Mouse (Mus musculus): ENCODE results near the gene Ms4a5. TPM values are rescaled to one million over a fixed set of nuclear protein-coding genes. Genes with fewer than 3 reads are reported as not detected.
"Not testable (repeated sequence)": the region's sequence is repeated elsewhere in the genome, so short reads cannot be mapped to it uniquely, and the experiment has no call there.

The Ms4a5 gene
- total RNA-seq (2022), result not detected

- no peak for DNase-seq
Observed at GRCm38 (mm10) chr19:11283773-11284172, at the start of gene Ms4a5. Ms4a5 (minus strand) TSS chr19:11283873.

- no peak for DNase-seq
Observed at GRCm38 (mm10) chr19:11321123-11321522, 37.5 kb upstream of the Ms4a5 start.

DNA sequence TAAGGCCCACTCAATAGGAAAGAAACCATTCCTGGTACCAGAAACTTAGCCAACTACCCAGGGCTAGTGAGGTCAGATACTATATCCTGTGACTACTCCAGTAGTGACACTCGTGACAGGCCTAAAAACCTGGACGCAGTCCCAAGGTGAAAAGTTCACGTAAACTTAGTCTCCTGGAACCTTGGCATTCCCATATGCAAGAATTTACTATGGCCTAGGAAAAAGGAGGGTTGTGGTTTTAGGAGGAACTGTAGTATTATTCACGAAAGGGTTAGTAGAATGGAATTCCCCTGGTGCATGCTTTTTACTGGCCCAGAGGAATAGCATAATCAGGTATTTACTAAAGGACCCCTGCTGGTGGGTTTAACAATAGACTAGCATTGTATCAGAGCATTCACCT is 33.1 kb upstream of the Ms4a5 start:
- no peak for DNase-seq

GRCm38 (mm10) chr19:11314354-11314753 is 30.7 kb upstream of the Ms4a5 start, which contains the start of gene Ms4a14:
Ms4a14 (minus strand) TSS chr19:11314454.
- DNase-seq, result no peak

- no peak for DNase-seq
Observed at GRCm38 (mm10) chr19:11308888-11309287, 25.2 kb upstream of the Ms4a5 start.

GRCm38 (mm10) chr19:11299529-11299928 is 15.9 kb upstream of the Ms4a5 start:
- DNase-seq, result not testable (repeated sequence)

GRCm38 (mm10) chr19:11298939-11299338 is 15.3 kb upstream of the Ms4a5 start:
- no peak for DNase-seq

DNA sequence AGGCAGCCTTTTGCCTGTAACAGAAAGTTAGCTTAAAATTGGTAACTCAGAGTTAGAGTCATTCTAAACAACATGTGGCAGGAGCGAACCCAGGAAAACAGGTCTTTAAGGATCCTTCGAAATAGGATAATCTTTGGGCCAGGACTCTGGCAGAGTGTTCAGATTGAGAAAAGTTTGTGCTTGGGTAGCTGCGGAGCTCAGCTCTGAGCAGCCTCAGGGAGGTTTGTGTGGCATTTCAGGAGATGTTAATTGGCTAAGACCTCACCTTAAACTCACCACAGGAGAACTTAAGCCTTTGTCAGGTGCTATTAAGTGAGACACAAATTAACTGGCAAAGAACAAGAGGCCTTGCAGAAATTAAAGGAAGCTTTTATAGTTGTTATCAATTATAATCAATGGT is 9.9 kb upstream of the Ms4a5 start:
- not testable (repeated sequence) for DNase-seq

DNA sequence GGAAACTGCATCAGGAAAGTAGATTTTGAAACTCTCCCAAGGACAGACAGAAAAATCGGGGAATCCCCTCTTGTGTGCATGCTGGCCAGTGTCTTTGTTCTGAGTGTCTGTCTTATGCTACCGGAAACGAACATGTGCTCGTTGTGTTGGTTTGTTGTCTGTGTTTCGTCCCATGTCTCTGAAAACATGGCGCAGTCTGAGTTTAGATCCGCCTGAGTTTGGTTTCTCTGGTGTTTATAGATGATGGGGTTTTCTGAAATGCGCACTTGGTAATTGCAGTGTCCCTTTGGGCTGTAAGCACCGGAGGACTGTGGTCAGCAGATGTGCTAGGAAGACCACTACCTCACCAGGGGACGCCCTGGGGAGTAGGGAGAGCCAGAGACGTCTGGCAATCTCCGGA is 9.3 kb upstream of the Ms4a5 start:
- DNase-seq, result no peak

DNA sequence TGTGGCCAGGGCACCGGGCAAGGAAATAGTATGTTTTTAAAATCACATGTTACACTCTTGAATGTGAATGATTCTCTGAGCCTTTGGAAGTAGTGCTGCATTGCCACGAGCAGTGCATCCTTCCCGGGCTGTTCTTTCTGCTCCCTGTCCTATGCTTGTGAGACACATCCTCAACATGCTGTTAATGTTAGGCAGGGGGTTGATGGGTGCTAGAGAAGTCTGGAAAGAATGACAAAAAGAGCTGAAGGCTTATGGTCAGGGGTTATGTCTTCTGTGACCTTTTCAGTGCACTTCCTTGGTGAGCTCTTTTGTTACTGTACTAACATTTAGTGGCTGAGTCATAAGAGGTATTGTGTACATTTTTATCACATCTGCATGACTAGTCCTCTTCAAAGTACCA is 3.5 kb downstream of the Ms4a5 start:
- DNase-seq, result no peak

DNA sequence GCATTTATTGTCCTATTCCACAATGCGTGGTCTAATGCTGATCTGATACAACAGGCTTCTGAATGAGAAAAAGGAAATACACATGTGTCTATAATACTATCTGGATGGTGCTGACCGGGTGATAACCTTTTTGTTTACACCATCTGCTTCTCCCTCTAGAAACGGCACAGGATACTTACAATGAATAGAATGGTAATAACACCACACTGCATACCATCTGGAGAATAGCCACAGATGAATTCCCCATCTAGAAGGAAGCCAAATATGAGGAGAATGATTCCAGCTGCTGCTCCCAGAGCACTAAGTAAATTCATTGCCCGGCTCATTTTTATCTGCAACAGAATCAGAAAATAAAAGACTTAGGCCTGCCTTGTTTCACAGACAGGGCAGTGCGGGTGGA is 7.2 kb downstream of the Ms4a5 start:
- no peak for DNase-seq

DNA sequence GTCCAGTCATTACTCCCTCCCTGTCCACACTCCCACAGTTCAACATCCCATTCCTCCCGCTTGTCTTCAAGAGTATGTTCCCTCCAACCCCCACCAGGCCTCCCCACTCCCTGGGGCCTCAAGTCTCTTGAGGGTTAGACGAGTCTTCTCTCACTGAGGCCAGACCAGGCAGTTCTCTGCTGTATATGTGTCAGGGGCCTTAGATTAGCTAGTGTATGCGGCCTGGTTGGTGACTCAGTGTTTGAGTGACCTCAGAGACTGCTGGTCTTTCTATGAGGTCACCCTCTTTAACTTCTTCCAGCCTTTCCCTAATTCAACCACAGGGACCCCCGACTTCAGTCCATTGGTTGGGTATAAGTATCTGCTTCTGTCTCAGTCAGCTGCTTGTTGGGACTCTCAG is 16.7 kb downstream of the Ms4a5 start:
- no peak for DNase-seq

- DNase-seq, result no peak
Observed at GRCm38 (mm10) chr19:11266052-11266845, 17.4 kb downstream of the Ms4a5 start, which contains the start of gene Ms4a1. Ms4a1 (minus strand) TSS chr19:11266241.

DNA sequence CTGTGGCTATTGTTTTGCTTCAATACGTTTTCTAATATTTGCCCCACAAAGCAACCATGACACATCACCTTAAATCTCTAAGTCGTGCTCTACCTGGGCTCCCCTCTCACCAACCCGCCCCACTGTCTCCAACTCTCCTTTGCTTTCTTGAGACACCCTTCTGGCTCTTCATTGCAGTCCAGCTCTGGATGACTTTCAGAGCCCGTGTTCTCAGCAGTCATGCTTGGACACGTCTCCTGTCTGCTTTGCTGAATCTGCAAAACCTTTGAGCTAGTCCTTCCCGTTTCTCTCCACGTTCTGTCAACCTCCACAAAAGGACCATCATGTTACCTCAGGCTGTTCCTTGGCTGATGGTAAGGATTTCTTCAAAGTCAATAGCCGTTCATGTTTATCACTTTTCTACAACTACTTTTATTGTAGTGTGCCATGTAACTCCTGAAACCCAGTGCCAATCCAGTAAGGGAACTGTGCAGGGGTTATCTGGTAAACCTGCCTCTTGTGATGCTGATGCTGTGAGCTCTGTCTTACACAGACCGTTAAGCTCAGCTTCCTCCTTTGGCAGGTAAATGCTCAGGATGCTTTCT is 19.0 kb downstream of the Ms4a5 start:
- DNase-seq, result no peak

GRCm38 (mm10) chr19:11263549-11263948 is 20.1 kb downstream of the Ms4a5 start:
- DNase-seq, result no peak

- DNase-seq, result not testable (repeated sequence)
Observed at GRCm38 (mm10) chr19:11262932-11263331, 20.7 kb downstream of the Ms4a5 start.

- no peak for DNase-seq
Observed at GRCm38 (mm10) chr19:11261522-11261921, 22.2 kb downstream of the Ms4a5 start.

DNA sequence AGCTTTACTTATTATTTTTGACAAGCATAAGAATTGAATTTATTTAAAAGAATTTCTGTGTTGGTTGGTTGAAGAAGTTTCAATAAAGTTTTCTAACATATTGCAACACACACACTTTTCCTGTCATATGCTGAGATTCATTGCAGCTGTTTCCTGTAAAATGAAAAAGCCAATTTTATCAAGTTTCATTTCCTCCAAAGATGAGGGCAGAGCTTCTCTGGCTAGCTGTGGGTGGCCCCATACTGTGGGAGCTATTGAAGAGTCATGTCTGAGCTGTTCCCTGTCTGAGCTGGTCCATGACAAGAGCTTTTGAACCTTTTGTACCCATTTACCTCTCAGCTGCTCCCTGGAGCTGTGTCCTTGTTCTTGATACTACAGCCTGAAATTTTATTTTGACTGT is 39.4 kb downstream of the Ms4a5 start:
- no peak for DNase-seq

GRCm38 (mm10) chr19:11242560-11242959 is 41.1 kb downstream of the Ms4a5 start:
- DNase-seq, result no peak

- no peak for DNase-seq
Observed at GRCm38 (mm10) chr19:11235820-11236219, 47.9 kb downstream of the Ms4a5 start.

GRCm38 (mm10) chr19:11234921-11235735 is 48.5 kb downstream of the Ms4a5 start:
- DNase-seq, result no peak

DNA sequence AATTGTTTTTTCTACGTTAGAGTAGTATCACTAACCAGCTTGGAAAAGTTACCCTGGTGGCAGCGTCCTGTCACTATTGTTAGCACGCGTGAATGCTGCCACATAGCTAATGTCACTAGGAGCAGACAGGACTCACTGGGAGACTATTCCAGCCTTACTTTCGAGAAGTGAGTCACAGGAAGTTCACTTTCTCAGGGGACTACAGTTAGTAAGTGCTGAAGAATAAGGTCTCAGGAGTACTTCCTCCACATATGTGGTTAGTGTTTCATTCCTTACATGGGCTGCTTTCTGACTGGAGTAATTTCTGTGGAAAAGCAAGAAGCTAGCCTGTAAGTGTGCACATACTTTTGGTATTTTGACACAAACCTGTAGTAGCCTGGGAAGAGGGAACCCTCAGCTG is 49.4 kb downstream of the Ms4a5 start:
- no peak for DNase-seq

DNA sequence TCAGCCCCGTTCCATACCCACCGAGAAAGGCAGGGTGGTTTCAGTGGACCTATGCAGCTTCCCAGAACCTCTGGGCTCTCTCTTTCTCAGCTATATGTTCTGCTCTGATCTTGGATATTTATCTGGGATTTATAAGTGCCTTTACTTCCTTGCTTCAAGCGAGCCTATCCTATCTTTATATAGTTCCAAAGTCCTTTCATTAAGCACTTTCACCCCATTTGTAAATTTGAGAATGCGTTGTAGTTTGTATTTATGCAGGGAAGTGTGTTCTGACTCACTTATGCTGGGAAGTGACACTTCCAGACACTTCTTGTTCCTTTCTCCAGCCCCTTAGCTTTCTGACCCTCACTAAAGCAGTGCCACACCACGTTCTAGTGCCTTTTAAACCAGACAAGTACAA is 51.3 kb downstream of the Ms4a5 start, which contains the start of gene Ms4a12:
Gene Ms4a12 (minus strand): TSS at position 101 of the 400 bp plus-strand sequence.
- no peak for DNase-seq

Data from adrenal gland, adult 8-10 months (tissue).